Mouse (Mus musculus): ENCODE results near the gene Igfbp6. TPM values are rescaled to one million over a fixed set of nuclear protein-coding genes. Genes with fewer than 3 reads are reported as not detected.
A peak's percentile ranks its signal among the peaks of the same experiment; 100 is the strongest.
"Not testable (repeated sequence)": the region's sequence is repeated elsewhere in the genome, so short reads cannot be mapped to it uniquely, and the experiment has no call there.

Gene Igfbp6
- polyA plus RNA-seq, 1 experiment, result 10.9 TPM

GRCm38 (mm10) chr15:102146882-102147281 lies 2.7 kb downstream of the Igfbp6 start:
- WGBS, result 3% methylated on average over 1 of the region's 1 CpGs
- Histone ChIP-seq H3K4me3 (ENCODE audit: extremely low read depth, insufficient read depth, insufficient read length) (no peak overlapping the region), H3K27ac (ENCODE audit: insufficient read depth, low read length) (no peak overlapping the region), H3K4me1 (ENCODE audit: control insufficient read depth, insufficient read depth, insufficient read length) (no peaks in the 10 kb centered on the region), H3K27me3 (ENCODE audit: control insufficient read depth, insufficient read depth, low read length) (no peaks in the 10 kb centered on the region; the same call in 1 of the 2 replicates), H3K36me3 (ENCODE audit: control insufficient read depth, insufficient read depth, low read length) (no peaks in the 10 kb centered on the region)
- DNase-seq (ENCODE audit: low read depth in 1 of 2, low spot score in 2 of 2), result peak in 1 of 2 experiments; percentile 14
- TF ChIP-seq POLR2A (IDR thresholded peaks at IDR 0.05; ENCODE audit: low read depth, low read length) (no peak), CTCF (IDR thresholded peaks at IDR 0.05; ENCODE audit: extremely low read depth, insufficient read depth, insufficient read length, insufficient replicate concordance) (peak; percentile 53; the same call in 1 of the 2 replicates)

- no peak overlapping the region for H3K4me3 ChIP-seq (ENCODE audit: extremely low read depth, insufficient read depth, insufficient read length)
- DNase-seq (ENCODE audit: low read depth in 1 of 2, low spot score in 2 of 2), result no peak
These were observed 3.7 kb downstream of the Igfbp6 start for GRCm38 (mm10) chr15:102147674-102148402.

GRCm38 (mm10) chr15:102149561-102149960 lies 5.4 kb downstream of the Igfbp6 start:
- no peaks in the 10 kb centered on the region for H3K36me3 ChIP-seq (ENCODE audit: control insufficient read depth, insufficient read depth, low read length)
- H3K27ac ChIP-seq (ENCODE audit: insufficient read depth, low read length), result no peak overlapping the region
- TF ChIP-seq POLR2A (IDR thresholded peaks at IDR 0.05; ENCODE audit: low read depth, low read length) (no peak), CTCF (IDR thresholded peaks at IDR 0.05; ENCODE audit: extremely low read depth, insufficient read depth, insufficient read length, insufficient replicate concordance) (no peak)
- H3K4me3 ChIP-seq (ENCODE audit: extremely low read depth, insufficient read depth, insufficient read length), result no peak overlapping the region
- H3K4me1 ChIP-seq (ENCODE audit: control insufficient read depth, insufficient read depth, insufficient read length), result no peaks in the 10 kb centered on the region
- WGBS, result 93% methylated on average over 4 of the region's 4 CpGs
- DNase-seq (ENCODE audit: low read depth in 1 of 2, low spot score in 2 of 2), result no peak
- H3K27me3 ChIP-seq (ENCODE audit: control insufficient read depth, insufficient read depth, low read length), result no peaks in the 10 kb centered on the region; the same call in 1 of the 2 replicates

More at GRCm38 (mm10) chr15:102147674-102148402, 3.7 kb downstream of the Igfbp6 start:
- no peak for TF ChIP-seq POLR2A (IDR thresholded peaks at IDR 0.05; ENCODE audit: low read depth, low read length)
- TF ChIP-seq CTCF (IDR thresholded peaks at IDR 0.05; ENCODE audit: extremely low read depth, insufficient read depth, insufficient read length, insufficient replicate concordance), result no peak
- 49% methylated on average over 16 of the region's 16 CpGs for WGBS
- no peaks in the 10 kb centered on the region; the same call in 1 of the 2 replicates for H3K27me3 ChIP-seq (ENCODE audit: control insufficient read depth, insufficient read depth, low read length)
- H3K36me3 ChIP-seq (ENCODE audit: control insufficient read depth, insufficient read depth, low read length), result no peaks in the 10 kb centered on the region
- no peak overlapping the region for H3K27ac ChIP-seq (ENCODE audit: insufficient read depth, low read length)
- H3K4me1 ChIP-seq (ENCODE audit: control insufficient read depth, insufficient read depth, insufficient read length), result no peaks in the 10 kb centered on the region

- H3K27ac ChIP-seq (ENCODE audit: insufficient read depth, low read length), result peak within 1 kb of the TSS; percentile 72
- no peaks in the 10 kb centered on the region for H3K36me3 ChIP-seq (ENCODE audit: control insufficient read depth, insufficient read depth, low read length)
- no peak for TF ChIP-seq CTCF (IDR thresholded peaks at IDR 0.05; ENCODE audit: extremely low read depth, insufficient read depth, insufficient read length, insufficient replicate concordance)
- no peak for TF ChIP-seq POLR2A (IDR thresholded peaks at IDR 0.05; ENCODE audit: low read depth, low read length)
- 24% methylated on average over 20 of the region's 20 CpGs for WGBS
- no peaks in the 10 kb centered on the region for H3K27me3 ChIP-seq (ENCODE audit: control insufficient read depth, insufficient read depth, low read length)
- DNase-seq (ENCODE audit: low read depth in 1 of 2, low spot score in 2 of 2), result no peak
- peak within 1 kb of the TSS; percentile 33; the same call in 1 of the 2 replicates for H3K4me3 ChIP-seq (ENCODE audit: extremely low read depth, insufficient read depth, insufficient read length)
- no peaks in the 10 kb centered on the region for H3K4me1 ChIP-seq (ENCODE audit: control insufficient read depth, insufficient read depth, insufficient read length)
These were observed 6.4 kb downstream of the Igfbp6 start, which contains the start of gene Soat2 for GRCm38 (mm10) chr15:102150301-102151135. TSS of gene Soat2 (plus strand) at chr15:102150526.

DNA sequence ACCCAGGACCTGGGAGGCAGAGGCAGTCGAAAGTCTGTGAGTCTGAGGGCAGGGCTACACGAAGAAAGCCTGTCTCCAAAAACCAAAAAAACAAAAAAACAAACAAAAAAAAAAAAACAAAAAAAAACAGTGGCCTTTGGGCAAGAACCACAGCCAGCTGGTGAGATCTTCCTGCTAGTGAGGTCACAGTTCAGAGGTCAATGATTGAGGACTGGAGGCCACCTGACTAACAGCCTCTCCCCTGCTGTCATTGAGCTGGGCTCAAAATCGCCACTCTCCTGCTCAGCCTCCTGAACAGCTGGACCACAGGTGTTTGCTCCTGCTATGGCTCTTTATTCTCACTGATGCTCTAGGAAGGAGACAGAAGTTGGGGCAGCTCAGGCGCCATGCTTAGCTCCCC lies 8.5 kb downstream of the Igfbp6 start:
- WGBS, result 68% methylated on average over 4 of the region's 4 CpGs
- no peak for DNase-seq (ENCODE audit: low read depth in 1 of 2, low spot score in 2 of 2)
- TF ChIP-seq CTCF (IDR thresholded peaks at IDR 0.05; ENCODE audit: extremely low read depth, insufficient read depth, insufficient read length, insufficient replicate concordance), result no peak
- TF ChIP-seq POLR2A (IDR thresholded peaks at IDR 0.05; ENCODE audit: low read depth, low read length), result no peak
- H3K27me3 ChIP-seq (ENCODE audit: control insufficient read depth, insufficient read depth, low read length), result no peaks in the 10 kb centered on the region
- H3K36me3 ChIP-seq (ENCODE audit: control insufficient read depth, insufficient read depth, low read length), result no peaks in the 10 kb centered on the region
- no peak overlapping the region for H3K27ac ChIP-seq (ENCODE audit: insufficient read depth, low read length)
- H3K4me1 ChIP-seq (ENCODE audit: control insufficient read depth, insufficient read depth, insufficient read length), result no peaks in the 10 kb centered on the region
- no peak overlapping the region for H3K4me3 ChIP-seq (ENCODE audit: extremely low read depth, insufficient read depth, insufficient read length)

- H3K36me3 ChIP-seq (ENCODE audit: control insufficient read depth, insufficient read depth, low read length); H3K4me3 ChIP-seq (ENCODE audit: extremely low read depth, insufficient read depth, insufficient read length); DNase-seq (ENCODE audit: low read depth in 1 of 2, low spot score in 2 of 2); H3K27me3 ChIP-seq (ENCODE audit: control insufficient read depth, insufficient read depth, low read length); H3K4me1 ChIP-seq (ENCODE audit: control insufficient read depth, insufficient read depth, insufficient read length); H3K27ac ChIP-seq (ENCODE audit: insufficient read depth, low read length): not testable (repeated sequence)
- 93% methylated on average over 6 of the region's 6 CpGs for WGBS
These were observed 10.8 kb downstream of the Igfbp6 start for GRCm38 (mm10) chr15:102155006-102155405.
